Mouse (Mus musculus) embryonic facial prominence, embryonic 14.5 days (tissue): ENCODE measurements around the gene Rtl1. TPM values are rescaled to one million over a fixed set of nuclear protein-coding genes. Genes with fewer than 3 reads are reported as not detected.

Experiments
- ATAC-seq: fragments of 200-750 bp; cut with Nextera tagmentation; 2 replicates; pipeline ENCODE4 v1.8.0; 2017; ENCODE audit warnings: low read depth, moderate number of reproducible peaks, moderate TSS enrichment
- DNase-seq: peaks from one replicate; pipeline ENCODE4 v3.0.0-alpha.2; 2015; ENCODE audit warnings: low spot score
- H3K27ac ChIP-seq: fragments of 300-500 bp; sonication (generic); replicated peaks from 2 replicates; pipeline ENCODE4 v1.5.1; 2014; ENCODE audit warnings: low read depth, mild to moderate bottlenecking, low read length, moderate library complexity
- H3K27me3 ChIP-seq: fragments of 300-500 bp; sonication (generic); replicated peaks from 2 replicates; pipeline ENCODE4 v1.6.1; 2014; ENCODE audit warnings: low read length; ENCODE audit not compliant: control insufficient read depth, insufficient read depth
- H3K36me3 ChIP-seq: fragments of 300-500 bp; sonication (generic); 2 replicates; pipeline ENCODE4 v1.6.1; 2014; ENCODE audit warnings: low read length, mixed read lengths; ENCODE audit not compliant: control insufficient read depth, insufficient read depth
- H3K4me1 ChIP-seq: fragments of 300-500 bp; sonication (generic); 2 replicates; pipeline ENCODE4 v1.6.1; 2014; ENCODE audit warnings: antibody characterized with exemption, low read length; ENCODE audit not compliant: control insufficient read depth, insufficient read depth
- H3K4me2 ChIP-seq: fragments of 300-500 bp; sonication (generic); 2 replicates; pipeline ENCODE4 v1.6.1; 2014; ENCODE audit warnings: low read depth, mild to moderate bottlenecking, low read length, moderate library complexity, mixed read lengths
- H3K4me3 ChIP-seq: fragments of 300-500 bp; sonication (generic); 2 replicates; pipeline ENCODE4 v1.5.1; 2014; ENCODE audit warnings: low read depth, mild to moderate bottlenecking, low read length
- H3K9ac ChIP-seq: fragments of 300-500 bp; sonication (generic); 2 replicates; pipeline ENCODE4 v1.6.1; 2014; ENCODE audit warnings: low read depth, mild to moderate bottlenecking, low read length, moderate library complexity, mixed read lengths
- H3K9me3 ChIP-seq: fragments of 300-500 bp; sonication (generic); 2 replicates; pipeline ENCODE4 v1.6.1; 2016; ENCODE audit warnings: low read length; ENCODE audit not compliant: control insufficient read depth
- WGBS: fragments of 180-500 bp; shearing (Covaris S2); extraction: QIAGEN DNeasy Blood & Tissue Kit; methylation state at CpG from one replicate; pipeline ENCODE4 v1.1.7; 2014; 5-methylcytosine and 5-hydroxymethylcytosine counted together
- polyA plus RNA-seq: library from polyadenylated mRNA; unstranded; fragments of >200 nt; fragmentation: Nextera tagmentation; extraction: Ambion mirVana; gene quantifications from 2 replicates; pipeline ENCODE4 v1.2.1, GENCODE M21; 2014

Gene Rtl1
- polyA plus RNA-seq, 1 experiment from 2014 or later, result 5.0 TPM

DNA sequence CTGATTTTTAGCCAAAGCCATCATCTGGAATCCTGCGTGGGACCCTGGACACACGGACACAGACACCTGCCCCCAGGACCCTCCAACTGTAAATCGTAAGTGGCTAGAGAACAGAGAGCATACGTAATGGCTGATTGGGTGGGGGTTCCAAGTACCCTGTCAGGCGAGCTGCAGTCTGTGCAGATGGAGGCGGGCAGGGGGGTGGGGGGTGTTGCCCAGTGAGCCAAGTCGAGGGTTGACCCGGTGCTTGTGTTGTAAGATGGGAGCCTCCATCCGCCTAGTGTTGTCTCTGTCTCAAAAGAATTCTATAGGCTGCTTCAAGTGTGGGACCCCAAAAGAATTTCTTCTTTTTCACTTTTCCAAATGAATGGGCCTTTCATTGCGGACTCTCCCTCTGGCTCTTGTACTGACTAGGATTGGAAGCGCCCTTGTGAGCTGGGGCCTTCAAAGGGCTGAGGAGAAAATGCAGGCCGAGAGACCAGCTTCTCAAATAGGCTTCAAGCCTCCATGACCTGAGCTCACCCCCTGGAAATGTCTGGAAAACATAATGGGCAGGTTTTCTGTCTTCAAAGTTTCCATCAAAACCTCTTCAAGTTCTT is 41.8 kb downstream of the Rtl1 start:
- Histone ChIP-seq H3K9me3 (no peaks in the 10 kb centered on the region), H3K27me3 (no peaks in the 10 kb centered on the region), H3K4me2 (no peak overlapping the region), H3K9ac (no peak overlapping the region), H3K4me3 (no peak overlapping the region), H3K36me3 (peaks cover 67% of the 10 kb centered on the region), H3K4me1 (peaks cover 7% of the 10 kb centered on the region; the same call in 1 of the 2 replicates), H3K27ac (no peak overlapping the region)
- ATAC-seq, result 0 out of 2 replicates have a peak, but pooled peaks have one; percentile 30
- WGBS, result 71% methylated on average over 12 of the region's 12 CpGs
- DNase-seq, result no peak

DNA sequence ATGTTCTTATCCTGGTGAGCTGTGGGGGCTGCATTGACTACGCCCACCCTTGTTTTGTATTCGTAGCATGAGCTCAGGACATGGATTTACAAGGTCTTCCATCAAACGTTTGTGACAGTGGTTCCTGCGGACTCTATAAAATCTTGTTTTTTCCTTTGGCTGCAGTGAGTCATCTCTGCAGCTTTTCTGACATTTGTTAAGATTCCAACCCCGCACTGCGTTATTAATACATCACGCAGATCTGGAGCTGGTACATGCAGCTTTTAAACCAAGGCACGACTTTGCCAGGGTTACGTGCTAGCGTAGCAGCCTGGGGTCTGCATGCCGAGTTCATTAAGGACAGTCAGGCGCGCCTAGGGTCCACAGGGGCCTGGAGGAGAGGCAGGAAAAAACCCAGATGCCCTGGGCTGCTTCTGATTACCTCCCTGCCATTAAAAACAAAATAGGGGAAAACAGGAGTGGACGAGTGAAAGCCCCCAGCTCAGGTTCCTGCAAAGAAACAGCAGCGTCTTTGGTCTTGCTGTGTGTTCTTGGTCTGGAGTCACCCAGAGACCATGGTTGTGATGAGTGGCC is 44.2 kb downstream of the Rtl1 start:
- Histone ChIP-seq H3K4me3 (no peak overlapping the region), H3K9ac (no peak overlapping the region), H3K4me1 (peaks cover 15% of the 10 kb centered on the region), H3K36me3 (peaks cover 79% of the 10 kb centered on the region), H3K4me2 (no peak overlapping the region), H3K27ac (0 out of 2 replicates have a peak overlapping the region, but pooled peaks have one; percentile 31), H3K9me3 (no peaks in the 10 kb centered on the region), H3K27me3 (no peaks in the 10 kb centered on the region)
- ATAC-seq (no peak), DNase-seq (no peak)
- WGBS, result 45% methylated on average over 15 of the region's 15 CpGs

DNA sequence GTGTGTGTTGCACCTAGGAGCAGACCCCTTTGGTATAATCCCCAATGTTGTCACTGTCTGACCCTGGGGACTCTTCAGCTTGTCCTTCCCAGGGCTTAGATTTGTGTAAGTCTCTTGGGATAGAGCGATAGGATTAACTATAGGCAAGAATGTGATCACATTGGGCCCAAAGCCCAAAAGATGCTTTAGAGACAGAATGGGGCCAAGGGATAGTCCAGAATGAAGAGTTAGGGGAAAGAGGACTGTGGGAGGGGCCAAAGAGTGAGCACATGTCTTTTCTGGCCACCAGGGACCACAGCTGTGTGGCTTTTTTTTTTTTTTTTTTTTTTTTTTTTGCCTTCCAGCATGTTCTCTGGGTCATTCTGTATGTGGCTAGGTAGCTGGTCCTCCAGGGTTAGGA is 46.6 kb downstream of the Rtl1 start:
- Histone ChIP-seq H3K36me3 (peaks cover 81% of the 10 kb centered on the region), H3K9ac (no peak overlapping the region), H3K27me3 (no peaks in the 10 kb centered on the region), H3K4me3 (no peak overlapping the region), H3K9me3 (no peaks in the 10 kb centered on the region), H3K27ac (peak overlapping the region; percentile 65), H3K4me2 (no peak overlapping the region), H3K4me1 (peaks cover 15% of the 10 kb centered on the region)
- DNase-seq (peak; percentile 61), ATAC-seq (peak; percentile 7; the same call in 1 of the 2 replicates)
- WGBS, result 48% methylated on average over 1 of the region's 1 CpGs

DNA sequence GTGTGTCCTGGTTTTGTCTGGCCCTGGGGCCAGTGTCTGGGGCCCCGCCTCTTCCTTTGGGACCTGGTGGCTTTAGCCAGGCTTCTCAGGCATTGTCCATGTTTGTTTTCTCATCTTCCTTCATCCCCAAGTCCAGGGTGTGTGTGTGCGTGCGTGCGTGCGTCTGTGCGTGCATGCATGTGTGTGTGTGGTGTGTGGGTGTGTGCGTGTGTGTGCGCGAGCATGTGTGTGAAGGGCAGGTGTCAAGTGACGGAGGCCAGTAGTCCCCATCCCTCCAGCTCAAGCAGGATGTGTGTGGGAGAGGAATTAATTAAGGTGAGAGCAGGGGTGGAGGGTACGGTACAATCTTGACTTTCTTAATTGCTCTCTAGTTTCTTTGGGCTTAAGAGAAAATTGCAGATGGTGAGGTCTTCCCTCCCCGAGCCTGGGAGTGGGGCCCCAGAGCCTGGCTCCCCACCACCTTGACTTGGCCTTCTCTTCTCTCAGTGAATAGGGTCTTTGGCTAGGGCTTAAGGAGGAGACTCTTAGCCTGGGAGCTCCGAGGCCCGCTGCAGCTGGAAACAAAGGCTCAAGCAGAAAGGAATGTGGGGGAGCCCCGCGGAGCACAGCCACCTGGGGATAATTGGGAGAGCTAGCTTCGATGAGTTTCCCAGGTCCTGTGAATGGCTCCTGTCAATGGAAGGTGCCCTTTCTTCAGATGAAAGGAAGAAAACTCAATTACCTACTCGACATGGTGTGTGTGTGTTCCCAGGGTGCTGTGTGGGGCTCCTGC is 47.2 kb downstream of the Rtl1 start:
- peaks cover 81% of the 10 kb centered on the region for H3K36me3 ChIP-seq
- H3K4me3 ChIP-seq, result no peak overlapping the region
- peak overlapping the region; percentile 65 for H3K27ac ChIP-seq
- H3K9me3 ChIP-seq, result no peaks in the 10 kb centered on the region
- no peak overlapping the region for H3K4me2 ChIP-seq
- ATAC-seq, result peak; percentile 35; the same call in 1 of the 2 replicates
- peaks cover 15% of the 10 kb centered on the region for H3K4me1 ChIP-seq
- no peaks in the 10 kb centered on the region for H3K27me3 ChIP-seq
- 41% methylated on average over 18 of the region's 18 CpGs for WGBS
- DNase-seq, result peak; percentile 52
- H3K9ac ChIP-seq, result no peak overlapping the region

DNA sequence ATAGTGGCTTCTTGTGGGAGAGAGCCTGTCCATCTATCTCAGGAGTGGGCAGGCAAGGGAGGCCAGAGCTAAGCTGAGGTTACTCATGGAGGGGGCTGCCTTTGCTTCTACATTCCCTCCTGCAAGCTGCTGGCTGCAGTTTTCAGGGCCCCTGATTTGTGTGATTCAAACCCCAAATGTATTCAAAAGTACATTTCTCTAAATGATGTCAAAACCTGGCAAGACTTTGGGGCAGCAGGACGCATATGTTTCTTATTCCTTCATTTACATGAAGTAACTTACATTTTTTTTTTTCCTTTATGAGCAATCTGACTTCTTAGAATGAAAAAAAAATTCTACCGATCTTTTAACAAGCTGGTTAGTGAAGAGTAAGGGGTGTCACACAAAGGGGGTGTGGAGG is 48.4 kb downstream of the Rtl1 start:
- no peak overlapping the region for H3K9ac ChIP-seq
- H3K27ac ChIP-seq, result peak overlapping the region; percentile 46; the same call in 1 of the 2 replicates
- WGBS, result 49% methylated on average over 2 of the region's 2 CpGs
- peaks cover 15% of the 10 kb centered on the region for H3K4me1 ChIP-seq
- ATAC-seq (no peak), DNase-seq (peak; percentile 79)
- no peak overlapping the region for H3K4me2 ChIP-seq
- H3K36me3 ChIP-seq, result peaks cover 75% of the 10 kb centered on the region
- H3K27me3 ChIP-seq, result no peaks in the 10 kb centered on the region
- no peak overlapping the region for H3K4me3 ChIP-seq
- H3K9me3 ChIP-seq, result no peaks in the 10 kb centered on the region

DNA sequence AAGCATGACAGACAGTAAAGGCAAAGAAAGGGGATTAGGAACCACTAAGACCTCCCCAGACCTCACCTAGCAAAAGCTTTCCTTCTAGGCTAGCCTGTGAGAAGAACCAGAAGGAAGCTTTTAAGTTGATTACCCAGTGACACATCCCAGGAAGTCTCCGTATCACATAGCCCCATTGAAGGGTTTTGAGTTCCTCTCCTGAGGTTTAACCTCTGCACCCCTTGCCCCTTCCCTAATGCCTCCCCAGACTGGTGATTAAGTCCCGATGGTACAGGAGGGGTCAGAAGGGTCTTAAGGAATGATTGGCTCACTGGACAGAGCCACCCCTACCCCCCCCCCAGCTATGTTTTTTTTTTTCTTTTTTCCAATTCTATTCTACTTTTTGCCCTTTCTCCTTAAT is 53.0 kb downstream of the Rtl1 start:
- H3K27ac ChIP-seq, result no peak overlapping the region
- peaks cover 65% of the 10 kb centered on the region for H3K36me3 ChIP-seq
- DNase-seq, result no peak
- H3K9me3 ChIP-seq, result peaks cover 11% of the 10 kb centered on the region
- no peaks in the 10 kb centered on the region for H3K4me1 ChIP-seq
- no peak overlapping the region for H3K9ac ChIP-seq
- no peak overlapping the region for H3K4me2 ChIP-seq
- WGBS, result 23% methylated on average over 2 of the region's 2 CpGs
- no peak for ATAC-seq
- no peak overlapping the region for H3K4me3 ChIP-seq
- no peaks in the 10 kb centered on the region for H3K27me3 ChIP-seq

DNA sequence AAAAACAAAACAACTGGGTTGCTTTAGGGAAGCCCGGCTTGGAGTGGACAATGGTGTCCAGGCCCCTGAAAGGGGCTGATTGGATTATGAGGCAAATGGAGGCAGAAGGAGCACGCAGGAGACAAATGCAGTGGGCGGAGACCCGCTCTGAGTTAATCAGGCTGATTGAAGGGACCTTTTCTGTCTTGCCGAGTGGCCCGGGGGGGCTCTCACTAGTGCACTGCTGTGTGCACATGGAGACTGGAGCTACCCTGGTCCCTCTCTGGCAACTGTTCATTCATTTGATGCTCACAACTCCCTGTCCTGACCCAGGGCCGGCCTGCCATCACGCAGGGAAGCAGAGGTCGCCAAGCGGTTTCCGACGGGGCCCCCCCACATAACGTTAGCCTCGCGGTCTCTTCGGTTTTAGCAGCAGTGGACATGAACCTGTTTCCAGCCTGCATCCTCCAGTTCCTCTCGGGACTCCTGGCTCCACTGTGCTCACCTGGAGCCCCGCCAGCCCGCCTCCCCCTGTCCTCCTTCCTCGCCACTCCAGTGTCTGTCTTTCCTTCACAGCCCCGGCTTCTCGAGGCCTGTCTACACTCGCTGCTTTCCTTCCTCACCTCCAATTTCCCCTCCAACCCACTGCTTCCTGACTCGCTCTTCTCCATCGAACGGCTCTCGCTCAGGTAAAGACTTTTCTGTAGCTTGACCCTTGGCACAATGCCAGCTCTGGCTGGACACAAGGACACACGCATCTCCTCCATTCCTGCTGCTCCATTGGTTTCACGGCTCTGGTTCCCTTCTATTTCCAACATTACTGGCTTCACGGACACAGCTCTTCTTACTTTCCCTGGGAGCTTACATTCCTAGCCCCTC is 54.0 kb downstream of the Rtl1 start:
- H3K27ac ChIP-seq, result no peak overlapping the region; the same call in 1 of the 2 replicates
- no peak overlapping the region for H3K4me2 ChIP-seq
- H3K36me3 ChIP-seq, result peaks cover 58% of the 10 kb centered on the region
- no peak overlapping the region; the same call in 1 of the 2 replicates for H3K9ac ChIP-seq
- 54% methylated on average over 30 of the region's 30 CpGs for WGBS
- DNase-seq, result peak; percentile 43
- H3K9me3 ChIP-seq, result peaks cover 20% of the 10 kb centered on the region
- ATAC-seq, result no peak
- no peaks in the 10 kb centered on the region for H3K4me1 ChIP-seq
- H3K4me3 ChIP-seq, result no peak overlapping the region
- H3K27me3 ChIP-seq, result no peaks in the 10 kb centered on the region

DNA sequence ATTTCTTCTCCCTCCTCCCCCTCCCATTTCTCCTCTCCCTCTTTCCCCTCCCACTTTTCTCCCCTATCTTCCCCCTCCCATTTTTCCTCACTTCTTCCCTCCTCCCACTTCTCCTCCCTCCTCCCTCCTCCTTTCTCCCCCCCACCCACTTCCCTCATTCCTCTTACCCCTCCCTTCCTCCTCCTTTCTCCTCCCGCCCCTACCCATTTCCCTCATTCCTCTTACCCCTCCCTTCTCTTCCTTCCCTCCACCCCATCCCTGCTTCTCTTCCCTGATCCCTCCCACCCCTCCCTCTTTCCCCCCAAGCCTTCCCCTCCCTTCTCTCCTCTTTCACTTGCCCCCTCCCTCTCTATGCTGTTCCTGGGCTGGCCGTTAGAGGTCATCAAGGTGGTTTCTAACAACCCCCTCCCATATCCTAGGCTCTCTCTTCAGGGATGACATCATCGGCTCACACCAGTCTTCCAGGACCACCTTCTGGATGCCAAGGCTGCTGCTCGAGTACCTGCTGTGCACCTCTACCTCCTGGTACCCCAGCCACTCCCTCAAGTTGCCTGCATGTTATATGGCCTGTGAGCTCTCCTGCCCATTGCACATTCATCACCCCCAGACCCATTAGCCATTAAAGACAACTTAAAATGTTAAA is 56.7 kb downstream of the Rtl1 start:
- H3K9ac ChIP-seq, result no peak overlapping the region
- H3K4me3 ChIP-seq, result no peak overlapping the region
- ATAC-seq, result no peak
- no peak for DNase-seq
- H3K36me3 ChIP-seq, result peaks cover 35% of the 10 kb centered on the region
- H3K4me1 ChIP-seq, result no peaks in the 10 kb centered on the region
- WGBS, result 83% methylated on average over 4 of the region's 4 CpGs
- no peak overlapping the region for H3K4me2 ChIP-seq
- H3K27ac ChIP-seq, result no peak overlapping the region
- no peaks in the 10 kb centered on the region for H3K27me3 ChIP-seq
- peaks cover 47% of the 10 kb centered on the region for H3K9me3 ChIP-seq
